Mouse (Mus musculus) kidney, embryonic 14.5 days (tissue): Measurements from ENCODE around the gene Icmt. TPM values are rescaled to one million over a fixed set of nuclear protein-coding genes. Genes with fewer than 3 reads are reported as not detected.
A peak's percentile ranks its signal among the peaks of the same experiment; 100 is the strongest.

ENCODE experiments used
- ATAC-seq: fragments of 200-750 bp; cut with Nextera tagmentation; 2 replicates; pipeline ENCODE4 v1.8.0; 2017; ENCODE audit warnings: moderate number of reproducible peaks, mild to moderate bottlenecking, moderate TSS enrichment, moderate library complexity; ENCODE audit not compliant: low FRiP score, low TSS enrichment
- H3K27ac ChIP-seq: fragments of 300-500 bp; sonication (generic); 2 replicates; pipeline ENCODE4 v1.5.1; 2014; ENCODE audit warnings: low read depth, mild to moderate bottlenecking, low read length, moderate library complexity, mixed read lengths
- H3K27me3 ChIP-seq: fragments of 300-500 bp; sonication (generic); 2 replicates; pipeline ENCODE4 v1.6.1; 2014; ENCODE audit warnings: mild to moderate bottlenecking, low read length; ENCODE audit not compliant: control insufficient read depth, insufficient read depth
- H3K36me3 ChIP-seq: fragments of 300-500 bp; sonication (generic); 2 replicates; pipeline ENCODE4 v1.6.1; 2014; ENCODE audit warnings: low read length, mixed read lengths; ENCODE audit not compliant: control insufficient read depth, insufficient read depth
- H3K4me1 ChIP-seq: fragments of 300-500 bp; sonication (generic); 2 replicates; pipeline ENCODE4 v1.6.1; 2014; ENCODE audit warnings: low read length, mixed read lengths; ENCODE audit not compliant: control insufficient read depth, insufficient read depth
- H3K4me2 ChIP-seq: fragments of 300-500 bp; sonication (generic); replicated peaks from 2 replicates; pipeline ENCODE4 v1.6.1; 2014; ENCODE audit warnings: low read depth, mild to moderate bottlenecking, low read length
- H3K4me3 ChIP-seq: fragments of 300-500 bp; sonication (generic); 2 replicates; pipeline ENCODE4 v1.5.1; 2014; ENCODE audit warnings: mild to moderate bottlenecking, low read length
- H3K9ac ChIP-seq: fragments of 300-500 bp; sonication (generic); 2 replicates; pipeline ENCODE4 v1.6.1; 2014; ENCODE audit warnings: low read depth, mild to moderate bottlenecking, low read length, moderate library complexity
- H3K9me3 ChIP-seq: fragments of 300-500 bp; sonication (generic); 2 replicates; pipeline ENCODE4 v1.6.1; 2016; ENCODE audit warnings: low read length; ENCODE audit not compliant: control insufficient read depth
- WGBS: fragments of 180-500 bp; shearing (Covaris S2); extraction: QIAGEN DNeasy Blood & Tissue Kit; methylation state at CpG from one replicate; pipeline ENCODE4 v1.1.7; 2014; 5-methylcytosine and 5-hydroxymethylcytosine counted together
- polyA plus RNA-seq: library from polyadenylated mRNA; unstranded; fragments of >200 nt; fragmentation: Nextera tagmentation; extraction: Ambion mirVana; gene quantifications from 2 replicates; pipeline ENCODE4 v1.2.1, GENCODE M21; 2014

Icmt gene
- polyA plus RNA-seq, 1 experiment from 2014 or later, result 28.1 TPM

- no peak overlapping the region for H3K4me3 ChIP-seq
- ATAC-seq, result no peak
- H3K4me1 ChIP-seq, result peaks cover 31% of the 10 kb centered on the region
- H3K27me3 ChIP-seq, result no peaks in the 10 kb centered on the region
- peak overlapping the region; percentile 20 for H3K27ac ChIP-seq
- H3K9me3 ChIP-seq, result no peaks in the 10 kb centered on the region
- no peaks in the 10 kb centered on the region; the same call in 1 of the 2 replicates for H3K36me3 ChIP-seq
- no peak overlapping the region for H3K9ac ChIP-seq
- WGBS, result 53% methylated on average over 4 of the region's 4 CpGs
- no peak overlapping the region for H3K4me2 ChIP-seq
Observed at GRCm38 (mm10) chr4:152264177-152264530, 32.9 kb upstream of the Icmt start.

GRCm38 (mm10) chr4:152264867-152265568, 32.0 kb upstream of the Icmt start:
- H3K4me3 ChIP-seq, result no peak overlapping the region
- no peaks in the 10 kb centered on the region; the same call in 1 of the 2 replicates for H3K36me3 ChIP-seq
- H3K9me3 ChIP-seq, result no peaks in the 10 kb centered on the region
- H3K9ac ChIP-seq, result no peak overlapping the region
- no peak overlapping the region for H3K27ac ChIP-seq
- no peak for ATAC-seq
- no peak overlapping the region for H3K4me2 ChIP-seq
- no peaks in the 10 kb centered on the region for H3K27me3 ChIP-seq
- peaks cover 31% of the 10 kb centered on the region for H3K4me1 ChIP-seq
- WGBS, result 89% methylated on average over 9 of the region's 9 CpGs

DNA sequence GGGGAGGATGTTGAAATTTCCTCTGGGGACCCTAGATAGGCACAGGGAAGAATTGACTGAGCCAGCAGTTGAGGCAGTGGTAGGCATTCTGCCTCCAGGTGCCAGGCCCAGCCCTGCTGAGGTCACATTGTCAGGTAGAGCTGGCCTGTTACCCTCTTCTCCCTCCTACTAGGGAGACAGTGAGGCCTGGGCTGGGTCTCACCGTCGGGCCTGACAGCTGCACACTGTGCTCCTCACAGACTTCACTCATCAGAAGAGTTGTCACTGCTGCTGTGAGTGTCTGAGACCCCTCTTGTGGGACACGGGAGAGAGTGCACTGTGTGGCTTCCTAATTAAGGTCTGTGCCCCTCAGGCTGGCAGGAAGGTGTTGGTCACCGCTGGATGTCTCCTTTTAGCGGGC, 31.2 kb upstream of the Icmt start:
- Histone ChIP-seq H3K27ac (no peak overlapping the region), H3K4me1 (peaks cover 31% of the 10 kb centered on the region), H3K4me3 (no peak overlapping the region), H3K4me2 (no peak overlapping the region), H3K36me3 (no peaks in the 10 kb centered on the region; the same call in 1 of the 2 replicates), H3K9me3 (no peaks in the 10 kb centered on the region), H3K27me3 (no peaks in the 10 kb centered on the region), H3K9ac (no peak overlapping the region)
- no peak for ATAC-seq
- 69% methylated on average over 5 of the region's 5 CpGs for WGBS

- no peak for ATAC-seq
- no peak overlapping the region for H3K4me2 ChIP-seq
- H3K36me3 ChIP-seq, result no peaks in the 10 kb centered on the region; the same call in 1 of the 2 replicates
- no peak overlapping the region for H3K27ac ChIP-seq
- H3K9me3 ChIP-seq, result no peaks in the 10 kb centered on the region
- H3K27me3 ChIP-seq, result no peaks in the 10 kb centered on the region
- peaks cover 29% of the 10 kb centered on the region for H3K4me1 ChIP-seq
- H3K4me3 ChIP-seq, result no peak overlapping the region
- H3K9ac ChIP-seq, result no peak overlapping the region
- WGBS, result 42% methylated on average over 10 of the region's 10 CpGs
Observed at GRCm38 (mm10) chr4:152266236-152266895, 30.7 kb upstream of the Icmt start.

GRCm38 (mm10) chr4:152267748-152268369, 29.2 kb upstream of the Icmt start:
- H3K36me3 ChIP-seq, result no peaks in the 10 kb centered on the region; the same call in 1 of the 2 replicates
- H3K4me1 ChIP-seq, result peaks cover 24% of the 10 kb centered on the region
- H3K9me3 ChIP-seq, result no peaks in the 10 kb centered on the region
- ATAC-seq, result no peak
- H3K27me3 ChIP-seq, result no peaks in the 10 kb centered on the region
- no peak overlapping the region for H3K4me2 ChIP-seq
- no peak overlapping the region for H3K27ac ChIP-seq
- no peak overlapping the region for H3K9ac ChIP-seq
- WGBS, result 63% methylated on average over 13 of the region's 13 CpGs
- H3K4me3 ChIP-seq, result no peak overlapping the region

DNA sequence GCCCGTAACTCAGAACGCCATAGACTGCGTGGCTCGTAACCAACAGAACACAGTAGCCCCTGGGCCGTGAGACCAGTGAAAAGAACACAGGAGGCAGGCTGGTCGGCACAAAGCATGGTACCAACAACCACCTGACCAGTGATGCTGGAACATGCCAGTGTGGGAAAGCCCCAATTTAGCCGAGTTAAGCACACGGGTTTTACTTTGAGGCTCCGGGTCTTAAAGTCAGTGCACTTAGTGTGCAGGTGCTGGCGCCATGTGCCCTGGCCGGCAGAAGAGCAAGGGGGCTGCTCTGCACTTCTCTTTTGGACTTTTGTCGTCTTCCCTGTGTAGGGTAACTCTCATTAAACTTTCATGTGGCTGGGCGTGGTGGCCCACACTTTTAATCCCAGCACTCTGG, 27.1 kb upstream of the Icmt start:
- Histone ChIP-seq H3K27me3 (no peaks in the 10 kb centered on the region), H3K4me1 (peaks cover 12% of the 10 kb centered on the region; the same call in 1 of the 2 replicates)
- WGBS, result 89% methylated on average over 13 of the region's 13 CpGs

GRCm38 (mm10) chr4:152270599-152270998, 26.4 kb upstream of the Icmt start:
- Histone ChIP-seq H3K9me3 (no peaks in the 10 kb centered on the region), H3K27me3 (no peaks in the 10 kb centered on the region), H3K4me2 (no peak overlapping the region), H3K36me3 (no peaks in the 10 kb centered on the region; the same call in 1 of the 2 replicates), H3K4me1 (peaks cover 12% of the 10 kb centered on the region; the same call in 1 of the 2 replicates), H3K27ac (no peak overlapping the region), H3K4me3 (no peak overlapping the region), H3K9ac (no peak overlapping the region)
- no peak for ATAC-seq
- WGBS, result 69% methylated on average over 9 of the region's 9 CpGs

More for the DNA sequence above, 27.1 kb upstream of the Icmt start:
- Histone ChIP-seq H3K27ac (no peak overlapping the region), H3K9me3 (no peaks in the 10 kb centered on the region), H3K4me2 (no peak overlapping the region), H3K36me3 (no peaks in the 10 kb centered on the region; the same call in 1 of the 2 replicates), H3K9ac (no peak overlapping the region), H3K4me3 (no peak overlapping the region)
- ATAC-seq, result no peak

- H3K27me3 ChIP-seq, result no peaks in the 10 kb centered on the region
- H3K36me3 ChIP-seq, result no peaks in the 10 kb centered on the region
- H3K27ac ChIP-seq, result no peak overlapping the region
- no peak overlapping the region for H3K4me2 ChIP-seq
- H3K9ac ChIP-seq, result no peak overlapping the region
- WGBS, result 92% methylated on average over 11 of the region's 11 CpGs
- H3K4me3 ChIP-seq, result no peak overlapping the region
- no peak for ATAC-seq
- H3K4me1 ChIP-seq, result peaks cover 12% of the 10 kb centered on the region; the same call in 1 of the 2 replicates
- no peaks in the 10 kb centered on the region for H3K9me3 ChIP-seq
Observed at GRCm38 (mm10) chr4:152271334-152271733, 25.7 kb upstream of the Icmt start.

- Histone ChIP-seq H3K4me2 (no peak overlapping the region), H3K9me3 (no peaks in the 10 kb centered on the region), H3K4me1 (peaks cover 12% of the 10 kb centered on the region; the same call in 1 of the 2 replicates), H3K4me3 (no peak overlapping the region), H3K36me3 (no peaks in the 10 kb centered on the region), H3K9ac (no peak overlapping the region), H3K27ac (peak overlapping the region; percentile 85; the same call in 1 of the 2 replicates), H3K27me3 (no peaks in the 10 kb centered on the region)
- 70% methylated on average over 7 of the region's 7 CpGs for WGBS
- ATAC-seq, result no peak
Observed at GRCm38 (mm10) chr4:152272006-152272405, 25.0 kb upstream of the Icmt start.
